Mouse (Mus musculus): ENCODE data around the gene Cfap99.

DNA sequence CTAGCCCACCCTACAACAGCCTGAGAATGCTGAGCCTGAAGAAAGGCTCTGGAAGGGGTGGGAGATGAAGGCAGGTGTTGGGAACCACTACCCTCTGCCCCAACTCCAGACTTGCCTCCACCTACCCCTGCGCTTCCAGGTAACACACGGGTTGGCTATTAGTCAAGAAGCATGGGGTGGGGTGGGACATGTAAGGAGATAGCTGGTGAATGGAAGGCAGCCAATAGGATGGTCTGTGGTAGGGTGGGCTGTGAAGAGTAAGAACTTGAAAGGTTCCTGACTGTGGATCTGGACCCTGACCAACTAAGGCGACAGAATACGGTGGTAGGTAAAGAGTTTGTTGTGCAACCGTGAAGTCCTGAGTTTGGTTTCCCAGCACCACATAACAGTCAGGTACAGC lies 5.0 kb upstream of the Cfap99 start:
- TF ChIP-seq CTCF (IDR thresholded peaks at IDR 0.05; ENCODE audit: low read depth, low read length) (no peak), EP300 (IDR thresholded peaks at IDR 0.05; ENCODE audit: insufficient read depth, low read depth, low read length) (no peak)
